In genomic region chr1:105851341-105851740, GRCm38 (mm10) we compare ENCODE assay signal across 27 mouse cellular contexts.
DNase-seq lines count a peak whose midpoint lies in the region; ATAC-seq and TF ChIP-seq lines count a peak whose summit lies in the region.
"Had no signal": no experiment of that assay in that cellular context is flagged by ENCODE, and none has a peak within 500 bp of the region (broad histone marks: within the 10 kb centered on the region; RNA-seq: fewer than 3 reads in every experiment).

No protein-coding gene starts in this region.

- no peaks in the 10 kb centered on the region for H3K27me3 ChIP-seq in liver, embryonic 13.5 days
- no peaks in the 10 kb centered on the region for H3K27me3 ChIP-seq in cerebellum, adult 2 months (ENCODE audit: control insufficient read depth, insufficient read depth, low read length)
- H3K27me3 ChIP-seq in intestine, embryonic 16.5 days (replicated peaks; ENCODE audit: control insufficient read depth, insufficient read depth, low read length), result no peaks in the 10 kb centered on the region
- no peaks in the 10 kb centered on the region; the same call in 1 of the 2 replicates for H3K27me3 ChIP-seq in hindbrain, embryonic 11.5 days (ENCODE audit: control insufficient read depth, insufficient read depth, low read length)
- H3K27me3 ChIP-seq: embryonic facial prominence, embryonic 15.5 days; forebrain, embryonic 12.5 days; hindbrain, embryonic 13.5 days; limb, embryonic 15.5 days; lung, embryonic 15.5 days; midbrain, embryonic 15.5 days; neural tube, embryonic 15.5 days had no signal

- no peak for TF ChIP-seq CTCF in cerebellum, adult 2 months (IDR thresholded peaks at IDR 0.05; ENCODE audit: borderline replicate concordance, insufficient read depth, low read depth, low read length)

- no peak overlapping the region for H3K9ac ChIP-seq in liver, embryonic 13.5 days
- no peak overlapping the region for H3K9ac ChIP-seq in intestine, embryonic 16.5 days (ENCODE audit: low read depth, low read length)
- H3K9ac ChIP-seq in hindbrain, embryonic 11.5 days (ENCODE audit: low read depth, low read length), result no peak overlapping the region
- H3K9ac ChIP-seq: embryonic facial prominence, embryonic 15.5 days; forebrain, embryonic 12.5 days; forebrain, postnatal 0 days; hindbrain, embryonic 13.5 days; limb, embryonic 15.5 days; lung, embryonic 15.5 days; midbrain, embryonic 15.5 days; neural tube, embryonic 15.5 days had no signal

- no peak for TF ChIP-seq POLR2A in cerebellum, adult 2 months (IDR thresholded peaks at IDR 0.05; ENCODE audit: borderline replicate concordance, insufficient read depth, low read length)

- peak; percentile 99 for ATAC-seq in liver, embryonic 13.5 days (ENCODE audit: low read depth)
- ATAC-seq in megakaryocyte progenitor cell, adult 5-6 weeks (replicated peaks; ENCODE audit: poor library complexity), result peak; percentile 94
- ATAC-seq in intestine, embryonic 16.5 days, result no peak; the same call in 1 of the 2 replicates
- no peak for ATAC-seq in hindbrain, embryonic 11.5 days (ENCODE audit: low FRiP score)
- ATAC-seq: activated CD4-positive, CD25-positive, alpha-beta regulatory T cell, adult 4 months; CD4-positive, CD25-positive, alpha-beta regulatory T cell, adult 4 months; forebrain, postnatal 0 days; intestine, postnatal 0 days; midbrain, embryonic 15.5 days had no signal

- peak; percentile 66 for DNase-seq in MEL-GATA-1-ER (ENCODE audit: extremely low read depth, low read depth)
- DNase-seq in c-Kit-positive CD71-positive TER-119-positive erythroid progenitor cells, embryonic 14.5 days (ENCODE audit: low spot score), result peak; percentile 52
- DNase-seq in liver, embryonic 13.5 days, result peak; percentile 63
- DNase-seq in cerebellum, adult 2 months, result no peak
- DNase-seq in layer of hippocampus, adult 9-11 months, result no peak
- no peak for DNase-seq in hindbrain, embryonic 11.5 days (ENCODE audit: low spot score)
- DNase-seq: adrenal gland, adult 8-10 months; cerebellum, adult 11-12 months; cerebellum, postnatal 14 days; forebrain, postnatal 0 days; kidney, postnatal 14 days; lung, postnatal 4 days; spleen, adult 18-20 months had no signal

- H3K4me1 ChIP-seq in liver, embryonic 13.5 days (replicated peaks), result peaks cover 18% of the 10 kb centered on the region
- H3K4me1 ChIP-seq in cerebellum, adult 2 months (ENCODE audit: control insufficient read depth, insufficient read depth, low read length), result no peaks in the 10 kb centered on the region
- H3K4me1 ChIP-seq in intestine, embryonic 16.5 days (ENCODE audit: control insufficient read depth, insufficient read depth, low read length), result no peaks in the 10 kb centered on the region
- no peaks in the 10 kb centered on the region for H3K4me1 ChIP-seq in hindbrain, embryonic 11.5 days (replicated peaks; ENCODE audit: control insufficient read depth, insufficient read depth, low read length)
- H3K4me1 ChIP-seq: embryonic facial prominence, embryonic 10.5 days; embryonic facial prominence, embryonic 15.5 days; forebrain, embryonic 12.5 days; hindbrain, embryonic 13.5 days; limb, embryonic 15.5 days; lung, embryonic 15.5 days; midbrain, embryonic 15.5 days; neural tube, embryonic 15.5 days had no signal

- no peak overlapping the region for H3K27ac ChIP-seq in liver, embryonic 13.5 days
- H3K27ac ChIP-seq in cerebellum, adult 2 months (ENCODE audit: insufficient read depth, low read length), result no peak overlapping the region
- no peak overlapping the region for H3K27ac ChIP-seq in intestine, embryonic 16.5 days (ENCODE audit: low read length)
- H3K27ac ChIP-seq in hindbrain, embryonic 11.5 days (ENCODE audit: low read depth, low read length), result no peak overlapping the region
- H3K27ac ChIP-seq: embryonic facial prominence, embryonic 10.5 days; embryonic facial prominence, embryonic 15.5 days; forebrain, embryonic 12.5 days; hindbrain, embryonic 13.5 days; left cerebral cortex, adult 2 months; limb, embryonic 15.5 days; lung, embryonic 15.5 days; midbrain, embryonic 15.5 days; neural tube, embryonic 15.5 days had no signal

- no peak overlapping the region for H3K4me3 ChIP-seq in liver, embryonic 13.5 days (replicated peaks)
- no peak overlapping the region for H3K4me3 ChIP-seq in cerebellum, adult 2 months (replicated peaks; ENCODE audit: insufficient read depth, low read depth, low read length)
- H3K4me3 ChIP-seq in intestine, embryonic 16.5 days (ENCODE audit: low read length), result no peak overlapping the region
- no peak overlapping the region for H3K4me3 ChIP-seq in hindbrain, embryonic 11.5 days (ENCODE audit: low read depth, low read length)
- H3K4me3 ChIP-seq: embryonic facial prominence, embryonic 10.5 days; embryonic facial prominence, embryonic 15.5 days; forebrain, embryonic 12.5 days; hindbrain, embryonic 13.5 days; left cerebral cortex, adult 2 months; limb, embryonic 15.5 days; lung, embryonic 15.5 days; midbrain, embryonic 15.5 days; neural tube, embryonic 15.5 days had no signal

- H3K4me2 ChIP-seq in liver, embryonic 13.5 days, result no peak overlapping the region
- no peak overlapping the region for H3K4me2 ChIP-seq in intestine, embryonic 16.5 days (ENCODE audit: low read depth, low read length)
- no peak overlapping the region for H3K4me2 ChIP-seq in hindbrain, embryonic 11.5 days (replicated peaks; ENCODE audit: low read depth, low read length)
- H3K4me2 ChIP-seq: embryonic facial prominence, embryonic 15.5 days; forebrain, embryonic 12.5 days; hindbrain, embryonic 13.5 days; limb, embryonic 15.5 days; lung, embryonic 15.5 days; midbrain, embryonic 15.5 days; neural tube, embryonic 15.5 days had no signal

- 25% methylated on average over 2 of the region's 2 CpGs for WGBS in liver, embryonic 13.5 days (ENCODE audit: insufficient replicate concordance)
- WGBS in cerebellum, adult 2 months, result 86% methylated on average over 2 of the region's 2 CpGs
- 84% methylated on average over 2 of the region's 2 CpGs for WGBS in intestine, embryonic 16.5 days
- WGBS in hindbrain, embryonic 11.5 days, result 89% methylated on average over 2 of the region's 2 CpGs

- H3K36me3 ChIP-seq in liver, embryonic 13.5 days, result no peaks in the 10 kb centered on the region
- no peaks in the 10 kb centered on the region for H3K36me3 ChIP-seq in intestine, embryonic 16.5 days (ENCODE audit: control insufficient read depth, insufficient read depth, low read length)
- no peaks in the 10 kb centered on the region for H3K36me3 ChIP-seq in hindbrain, embryonic 11.5 days (ENCODE audit: control insufficient read depth, insufficient read depth, low read length)
- H3K36me3 ChIP-seq: embryonic facial prominence, embryonic 10.5 days; embryonic facial prominence, embryonic 15.5 days; forebrain, embryonic 12.5 days; hindbrain, embryonic 13.5 days; limb, embryonic 15.5 days; lung, embryonic 15.5 days; midbrain, embryonic 15.5 days; neural tube, embryonic 15.5 days had no signal

- H3K9me3 ChIP-seq in liver, embryonic 13.5 days (replicated peaks), result no peaks in the 10 kb centered on the region
- H3K9me3 ChIP-seq in intestine, embryonic 16.5 days (ENCODE audit: control insufficient read depth, low read length), result no peaks in the 10 kb centered on the region
- no peaks in the 10 kb centered on the region for H3K9me3 ChIP-seq in hindbrain, embryonic 11.5 days (ENCODE audit: control insufficient read depth, low read length)
- H3K9me3 ChIP-seq: embryonic facial prominence, embryonic 10.5 days; embryonic facial prominence, embryonic 15.5 days; forebrain, embryonic 12.5 days; hindbrain, embryonic 13.5 days; limb, embryonic 15.5 days; lung, embryonic 15.5 days; midbrain, embryonic 15.5 days; neural tube, embryonic 15.5 days had no signal

Comparison
In these comparisons a context has a peak if more than half of its experiments do, and no peak if none do; other contexts are left out.
1. DNase-seq: peak in MEL-GATA-1-ER (single experiment), c-Kit-positive CD71-positive TER-119-positive erythroid progenitor cells, embryonic 14.5 days (single experiment) and liver, embryonic 13.5 days (single experiment); none in cerebellum, adult 2 months (0 of 2), layer of hippocampus, adult 9-11 months (single experiment) and hindbrain, embryonic 11.5 days (single experiment).
2. ATAC-seq: peak in liver, embryonic 13.5 days (single experiment) and megakaryocyte progenitor cell, adult 5-6 weeks (single experiment); none in intestine, embryonic 16.5 days (single experiment) and hindbrain, embryonic 11.5 days (single experiment).